Mouse (Mus musculus): ENCODE data around the gene Tceal5. TPM values are rescaled to one million over a fixed set of nuclear protein-coding genes. Genes with fewer than 3 reads are reported as not detected.

The Tceal5 gene
- polyA plus RNA-seq (2014; fragmentation: Nextera tagmentation; extraction: Ambion mirVana): 1.2 and 1.6 TPM in 2 replicates

DNA sequence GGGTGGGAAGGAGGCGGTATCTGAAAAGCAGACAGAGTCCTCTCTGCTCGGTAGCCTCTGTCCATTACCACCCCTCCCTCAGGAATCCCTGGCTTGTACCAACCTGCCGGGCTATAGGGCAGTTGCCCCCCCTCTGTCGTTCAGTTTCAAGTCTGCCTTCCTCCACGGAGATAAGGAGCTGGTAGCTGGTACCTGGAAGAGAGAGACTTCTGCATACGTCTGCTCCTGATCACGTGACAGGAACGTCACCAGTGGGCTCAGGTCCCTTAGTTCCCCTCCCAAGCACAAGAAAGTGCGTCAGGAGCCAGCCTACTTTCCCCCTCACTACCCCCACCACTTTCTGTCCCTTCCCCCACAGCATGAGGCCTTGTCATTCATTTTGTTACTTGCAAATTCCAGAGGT lies at the start of gene Tceal5:
TSS of gene Tceal5 (minus strand) at position 213 of the 403 bp plus-strand sequence.
- H3K4me1 ChIP-seq (replicated peaks; ENCODE audit: control insufficient read depth, insufficient read depth, low read length): no peaks in the 10 kb centered on the region
- no peaks in the 10 kb centered on the region for H3K9me3 ChIP-seq (ENCODE audit: control insufficient read depth, low read length)
- 27% methylated on average over 9 of the region's 9 CpGs for WGBS
- H3K4me2 ChIP-seq (ENCODE audit: low read depth, low read length, severe bottlenecking): peak within 1 kb of the TSS; percentile 52
- peak; percentile 58 for ATAC-seq (replicated peaks; ENCODE audit: low FRiP score)
- peak; percentile 54 for DNase-seq (ENCODE audit: low spot score)
- H3K9ac ChIP-seq (ENCODE audit: low read length): peak within 1 kb of the TSS; percentile 20; the same call in 1 of the 2 replicates
- peaks cover 7% of the 10 kb centered on the region; the same call in 1 of the 2 replicates for H3K27me3 ChIP-seq (ENCODE audit: control insufficient read depth, insufficient read depth, low read length)
- H3K27ac ChIP-seq (ENCODE audit: low read depth, low read length): no peak within 1 kb of the TSS
- peak within 1 kb of the TSS; percentile 36 for H3K4me3 ChIP-seq (ENCODE audit: low read depth, low read length)
- no peaks in the 10 kb centered on the region for H3K36me3 ChIP-seq (ENCODE audit: control insufficient read depth, insufficient read depth, low read length)

GRCm38 (mm10) chrX:136252023-136252729 lies 48.5 kb upstream of the Tceal5 start:
- Histone ChIP-seq H3K27me3 (ENCODE audit: control insufficient read depth, insufficient read depth, low read length) (no peaks in the 10 kb centered on the region), H3K9ac (ENCODE audit: low read length) (no peak overlapping the region), H3K36me3 (ENCODE audit: control insufficient read depth, insufficient read depth, low read length) (no peaks in the 10 kb centered on the region), H3K4me3 (ENCODE audit: low read depth, low read length) (no peak overlapping the region), H3K27ac (ENCODE audit: low read depth, low read length) (no peak overlapping the region), H3K4me2 (ENCODE audit: low read depth, low read length, severe bottlenecking) (no peak overlapping the region), H3K4me1 (replicated peaks; ENCODE audit: control insufficient read depth, insufficient read depth, low read length) (no peaks in the 10 kb centered on the region), H3K9me3 (ENCODE audit: control insufficient read depth, low read length) (no peaks in the 10 kb centered on the region)
- ATAC-seq (replicated peaks; ENCODE audit: low FRiP score): no peak
- DNase-seq (ENCODE audit: low spot score): no peak
- 68% methylated on average over 6 of the region's 6 CpGs for WGBS

DNA sequence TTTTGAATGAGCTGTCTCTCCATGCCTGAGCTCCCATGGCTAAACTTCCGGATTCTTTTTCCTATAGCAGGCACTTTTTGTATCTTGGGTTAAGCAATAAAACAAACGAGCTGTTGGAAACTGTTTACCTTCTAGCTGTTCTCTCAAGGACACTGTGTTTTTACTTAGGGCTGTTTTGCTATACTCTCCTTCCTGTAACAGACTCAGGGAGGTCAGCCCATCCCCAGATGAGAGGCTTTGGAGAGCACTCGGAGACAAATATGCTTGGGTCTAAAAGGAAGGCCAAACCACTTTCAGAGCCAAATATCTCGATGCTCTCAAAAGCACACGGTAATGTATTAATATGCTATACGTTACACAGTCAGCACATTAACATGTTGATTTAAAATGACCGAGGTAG lies 46.0 kb upstream of the Tceal5 start:
- whole genome bisulfite sequencing: 85% methylated on average over 7 of the region's 7 CpGs
- Histone ChIP-seq H3K4me2 (ENCODE audit: low read depth, low read length, severe bottlenecking) (no peak overlapping the region), H3K4me1 (replicated peaks; ENCODE audit: control insufficient read depth, insufficient read depth, low read length) (no peaks in the 10 kb centered on the region), H3K27ac (ENCODE audit: low read depth, low read length) (no peak overlapping the region), H3K9ac (ENCODE audit: low read length) (no peak overlapping the region), H3K27me3 (ENCODE audit: control insufficient read depth, insufficient read depth, low read length) (no peaks in the 10 kb centered on the region), H3K9me3 (ENCODE audit: control insufficient read depth, low read length) (no peaks in the 10 kb centered on the region), H3K4me3 (ENCODE audit: low read depth, low read length) (no peak overlapping the region), H3K36me3 (ENCODE audit: control insufficient read depth, insufficient read depth, low read length) (no peaks in the 10 kb centered on the region)
- DNase-seq (ENCODE audit: low spot score): no peak
- ATAC-seq (replicated peaks; ENCODE audit: low FRiP score): no peak

- H3K27ac ChIP-seq (ENCODE audit: low read depth, low read length): no peak overlapping the region
- no peak for DNase-seq (ENCODE audit: low spot score)
- no peaks in the 10 kb centered on the region for H3K27me3 ChIP-seq (ENCODE audit: control insufficient read depth, insufficient read depth, low read length)
Observed at GRCm38 (mm10) chrX:136248811-136249210, 45.1 kb upstream of the Tceal5 start.

GRCm38 (mm10) chrX:136245521-136246071 lies 41.9 kb upstream of the Tceal5 start:
- DNase-seq (ENCODE audit: low spot score): peak; percentile 63
- H3K27ac ChIP-seq (ENCODE audit: low read depth, low read length): 0 out of 2 replicates have a peak overlapping the region, but pooled peaks have one; percentile 13
- no peaks in the 10 kb centered on the region for H3K27me3 ChIP-seq (ENCODE audit: control insufficient read depth, insufficient read depth, low read length)
- peak overlapping the region; percentile 54 for H3K4me3 ChIP-seq (ENCODE audit: low read depth, low read length)
- 15% methylated on average over 12 of the region's 15 CpGs for WGBS
- H3K36me3 ChIP-seq (ENCODE audit: control insufficient read depth, insufficient read depth, low read length): no peaks in the 10 kb centered on the region
- H3K4me1 ChIP-seq (replicated peaks; ENCODE audit: control insufficient read depth, insufficient read depth, low read length): no peaks in the 10 kb centered on the region
- H3K4me2 ChIP-seq (ENCODE audit: low read depth, low read length, severe bottlenecking): peak overlapping the region; percentile 51
- ATAC-seq (replicated peaks; ENCODE audit: low FRiP score): peak; percentile 74
- no peaks in the 10 kb centered on the region for H3K9me3 ChIP-seq (ENCODE audit: control insufficient read depth, low read length)
- H3K9ac ChIP-seq (ENCODE audit: low read length): peak overlapping the region; percentile 74

More at GRCm38 (mm10) chrX:136248811-136249210, 45.1 kb upstream of the Tceal5 start:
- Histone ChIP-seq H3K9me3 (ENCODE audit: control insufficient read depth, low read length) (no peaks in the 10 kb centered on the region), H3K4me3 (ENCODE audit: low read depth, low read length) (no peak overlapping the region), H3K4me1 (replicated peaks; ENCODE audit: control insufficient read depth, insufficient read depth, low read length) (no peaks in the 10 kb centered on the region), H3K4me2 (ENCODE audit: low read depth, low read length, severe bottlenecking) (no peak overlapping the region), H3K36me3 (ENCODE audit: control insufficient read depth, insufficient read depth, low read length) (no peaks in the 10 kb centered on the region), H3K9ac (ENCODE audit: low read length) (no peak overlapping the region)
- ATAC-seq (replicated peaks; ENCODE audit: low FRiP score): no peak
- 88% methylated on average over 6 of the region's 6 CpGs for WGBS

DNA sequence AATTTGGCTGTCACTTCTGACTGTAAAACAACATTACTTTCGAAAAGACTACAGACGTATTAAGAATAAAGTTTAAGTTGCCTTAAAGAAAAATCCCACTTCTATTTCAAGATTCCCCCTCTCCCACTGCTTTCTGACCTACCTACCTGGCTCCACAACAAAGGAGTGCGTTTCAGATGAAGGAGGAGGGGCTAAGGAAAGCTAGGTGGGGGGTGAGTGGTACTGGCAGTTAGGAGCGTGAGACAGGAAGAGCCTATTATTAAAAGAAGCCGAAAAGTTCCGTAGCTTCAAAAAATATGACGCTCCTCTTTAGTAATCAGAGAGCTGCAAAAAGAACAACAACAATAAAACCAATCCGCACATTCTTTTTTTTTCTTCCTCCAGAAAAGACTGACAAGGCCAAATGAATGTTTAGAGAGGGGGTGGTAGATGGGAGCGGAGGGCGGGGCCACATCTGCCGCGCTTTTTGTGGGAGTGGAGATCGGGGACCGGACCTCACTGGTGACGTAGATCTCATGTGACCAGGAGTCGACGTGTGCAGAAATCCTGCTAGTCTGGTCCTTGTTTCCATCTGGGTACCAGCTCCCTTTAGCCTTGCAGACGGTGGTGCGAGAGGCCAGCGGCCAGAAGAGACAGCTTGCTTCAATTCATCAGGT lies 41.0 kb upstream of the Tceal5 start, which contains the start of gene Tceal9:
TSS of gene Tceal9 (plus strand) at position 506 of the 656 bp plus-strand sequence.
- Histone ChIP-seq H3K36me3 (ENCODE audit: control insufficient read depth, insufficient read depth, low read length) (no peaks in the 10 kb centered on the region), H3K27me3 (ENCODE audit: control insufficient read depth, insufficient read depth, low read length) (no peaks in the 10 kb centered on the region), H3K9ac (ENCODE audit: low read length) (peak within 1 kb of the TSS; percentile 74), H3K4me2 (ENCODE audit: low read depth, low read length, severe bottlenecking) (peak within 1 kb of the TSS; percentile 51), H3K9me3 (ENCODE audit: control insufficient read depth, low read length) (no peaks in the 10 kb centered on the region), H3K4me3 (ENCODE audit: low read depth, low read length) (peak within 1 kb of the TSS; percentile 54), H3K4me1 (replicated peaks; ENCODE audit: control insufficient read depth, insufficient read depth, low read length) (no peaks in the 10 kb centered on the region), H3K27ac (ENCODE audit: low read depth, low read length) (0 out of 2 replicates have a peak within 1 kb of the TSS, but pooled peaks have one; percentile 13)
- DNase-seq (ENCODE audit: low spot score) (peak; percentile 86), ATAC-seq (replicated peaks; ENCODE audit: low FRiP score) (peak; percentile 93)
- WGBS: 23% methylated on average over 20 of the region's 20 CpGs

- 90% methylated on average over 2 of the region's 2 CpGs for WGBS
Observed at GRCm38 (mm10) chrX:136243181-136243580, 39.5 kb upstream of the Tceal5 start.

GRCm38 (mm10) chrX:136238118-136238517 lies 34.4 kb upstream of the Tceal5 start:
- H3K27ac ChIP-seq (ENCODE audit: low read depth, low read length): no peak overlapping the region
- no peak overlapping the region for H3K4me3 ChIP-seq (ENCODE audit: low read depth, low read length)
- WGBS: 53% methylated on average over 3 of the region's 3 CpGs
- no peaks in the 10 kb centered on the region for H3K36me3 ChIP-seq (ENCODE audit: control insufficient read depth, insufficient read depth, low read length)
- no peaks in the 10 kb centered on the region for H3K9me3 ChIP-seq (ENCODE audit: control insufficient read depth, low read length)
- DNase-seq (ENCODE audit: low spot score) (no peak), ATAC-seq (replicated peaks; ENCODE audit: low FRiP score) (no peak)
- H3K4me2 ChIP-seq (ENCODE audit: low read depth, low read length, severe bottlenecking): no peak overlapping the region
- H3K4me1 ChIP-seq (replicated peaks; ENCODE audit: control insufficient read depth, insufficient read depth, low read length): no peaks in the 10 kb centered on the region
- no peaks in the 10 kb centered on the region for H3K27me3 ChIP-seq (ENCODE audit: control insufficient read depth, insufficient read depth, low read length)
- H3K9ac ChIP-seq (ENCODE audit: low read length): no peak overlapping the region

More at GRCm38 (mm10) chrX:136243181-136243580, 39.5 kb upstream of the Tceal5 start:
- Histone ChIP-seq H3K36me3 (ENCODE audit: control insufficient read depth, insufficient read depth, low read length) (no peaks in the 10 kb centered on the region), H3K9me3 (ENCODE audit: control insufficient read depth, low read length) (no peaks in the 10 kb centered on the region), H3K4me3 (ENCODE audit: low read depth, low read length) (no peak overlapping the region), H3K4me2 (ENCODE audit: low read depth, low read length, severe bottlenecking) (no peak overlapping the region), H3K4me1 (replicated peaks; ENCODE audit: control insufficient read depth, insufficient read depth, low read length) (no peaks in the 10 kb centered on the region), H3K27ac (ENCODE audit: low read depth, low read length) (no peak overlapping the region), H3K9ac (ENCODE audit: low read length) (no peak overlapping the region), H3K27me3 (ENCODE audit: control insufficient read depth, insufficient read depth, low read length) (no peaks in the 10 kb centered on the region)
- ATAC-seq (replicated peaks; ENCODE audit: low FRiP score): no peak
- no peak for DNase-seq (ENCODE audit: low spot score)
